Mouse (Mus musculus): ENCODE data around the gene Cltc. TPM values are rescaled to one million over a fixed set of nuclear protein-coding genes. Genes with fewer than 3 reads are reported as not detected.

Cltc gene
- polyA plus RNA-seq, 1 experiment: 84.5 TPM

- TF ChIP-seq POLR2A (IDR thresholded peaks at IDR 0.05; ENCODE audit: borderline replicate concordance, extremely low read depth, low read depth, low read length) (no peak), CTCF (IDR thresholded peaks at IDR 0.05; ENCODE audit: insufficient read depth, low read length) (no peak)
- Histone ChIP-seq H3K4me1 (ENCODE audit: control insufficient read depth, insufficient read depth, low read length) (peaks cover 5% of the 10 kb centered on the region), H3K4me3 (replicated peaks; ENCODE audit: extremely low read depth, low read depth, low read length) (no peak overlapping the region)
- WGBS: 88% methylated on average over 4 of the region's 4 CpGs
- no peak for DNase-seq
These were observed 112.8 kb downstream of the Cltc start for GRCm38 (mm10) chr11:86644553-86644952.

Other genes starting within 250 kb of the Cltc start
- 5.3 and 7.4 TPM in 2 replicates for gene Rps6kb1, start 212.8 kb downstream of the Cltc start, polyA plus RNA-seq (2012; rRNA removed)
- 2.6 and 4.0 TPM in 2 replicates for gene Tubd1, start 212.6 kb downstream of the Cltc start, polyA plus RNA-seq (2012; rRNA removed)
- 41.0 and 65.3 TPM in 2 replicates for gene Vmp1, start 73.7 kb downstream of the Cltc start, polyA plus RNA-seq (2012; rRNA removed)
- gene Ptrh2, start 73.6 kb downstream of the Cltc start, polyA plus RNA-seq (2012; rRNA removed): 2.2 and 3.8 TPM in 2 replicates
- gene Dhx40, start 50.2 kb upstream of the Cltc start, polyA plus RNA-seq (2012; rRNA removed): 3.8 and 4.4 TPM in 2 replicates
- gene Ypel2, start 236.1 kb upstream of the Cltc start, polyA plus RNA-seq (2012; rRNA removed): 5.9 and 9.7 TPM in 2 replicates

All from lung, adult 2 months (tissue).